7 mouse cellular contexts compared by ENCODE assay signal in the genomic region with DNA sequence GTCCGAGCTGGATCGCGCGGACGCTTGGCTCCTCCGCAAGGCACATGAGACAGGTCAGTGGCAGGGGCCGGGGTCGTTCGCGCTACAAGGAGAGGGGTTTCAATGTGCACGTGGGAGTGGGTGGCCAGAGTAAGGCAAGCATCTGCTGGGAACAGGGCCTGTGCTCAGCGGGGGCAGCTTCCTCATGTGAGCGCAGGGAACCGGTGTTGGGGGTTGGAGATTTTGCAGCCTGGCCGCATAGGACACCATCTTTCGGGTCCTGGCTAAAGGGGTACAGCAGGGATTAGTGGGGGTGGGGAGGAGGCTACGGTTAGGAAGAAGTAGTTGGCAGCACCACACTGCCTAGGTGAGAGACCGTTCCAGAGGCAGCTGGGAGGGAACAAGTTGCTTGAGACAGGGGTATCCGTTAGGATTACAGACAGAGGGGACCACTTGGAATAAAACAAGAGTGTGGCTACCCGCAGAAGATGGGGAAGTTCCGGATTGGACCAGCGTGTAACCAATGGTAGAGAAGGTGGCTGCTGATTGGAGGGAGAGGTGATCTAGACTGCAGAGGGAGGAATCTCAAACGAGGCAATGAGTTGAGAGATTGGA. TPM values are rescaled to one million over a fixed set of nuclear protein-coding genes. Genes with fewer than 3 reads are reported as not detected.
DNase-seq lines count a peak whose midpoint lies in the region; ATAC-seq and TF ChIP-seq lines count a peak whose summit lies in the region.

No protein-coding gene starts in this region.

- no peak overlapping the region for H3K27ac ChIP-seq in brown adipose tissue, adult 24 weeks (replicated peaks; ENCODE audit: low read depth, low read length)
- H3K27ac ChIP-seq in forebrain, embryonic 10.5 days, result peak overlapping the region; percentile 84
- H3K27ac ChIP-seq in hindbrain, embryonic 10.5 days, result peak overlapping the region; percentile 84
- H3K27ac ChIP-seq in lung, embryonic 14.5 days (ENCODE audit: low read depth), result peak overlapping the region; percentile 63; the same call in 1 of the 2 replicates

- H3K9ac ChIP-seq in lung, embryonic 14.5 days, result peak overlapping the region; percentile 68

- H3K9me3 ChIP-seq in forebrain, embryonic 10.5 days, result peaks cover 4% of the 10 kb centered on the region; the same call in 1 of the 2 replicates
- 0 out of 2 replicates have a peak, but pooled peaks cover 2% of the 10 kb centered on the region for H3K9me3 ChIP-seq in hindbrain, embryonic 10.5 days
- H3K9me3 ChIP-seq in lung, embryonic 14.5 days (ENCODE audit: low read depth, low read length), result no peaks in the 10 kb centered on the region

- TF ChIP-seq CTCF in lung, embryonic 14.5 days (IDR thresholded peaks at IDR 0.05; ENCODE audit: low read depth), result no peak

- peak; percentile 66 for DNase-seq in MN1 (ENCODE audit: low spot score)
- DNase-seq in forebrain, embryonic 10.5 days (ENCODE audit: extremely low spot score, low spot score), result peak; percentile 73
- peak; percentile 70 for DNase-seq in hindbrain, embryonic 10.5 days (ENCODE audit: low spot score)
- DNase-seq in layer of hippocampus, adult 9-10 months (ENCODE audit: low spot score), result peak; percentile 37
- peak; percentile 72 for DNase-seq in lung, embryonic 14.5 days
- DNase-seq in retina, postnatal 1 day, result peak; percentile 84

- H3K4me3 ChIP-seq in brown adipose tissue, adult 24 weeks (ENCODE audit: insufficient read depth, low read depth, low read length), result peak overlapping the region; percentile 67
- H3K4me3 ChIP-seq in forebrain, embryonic 10.5 days, result peak overlapping the region; percentile 77
- H3K4me3 ChIP-seq in hindbrain, embryonic 10.5 days, result peak overlapping the region; percentile 80
- peak overlapping the region; percentile 77 for H3K4me3 ChIP-seq in lung, embryonic 14.5 days (ENCODE audit: low read depth, low read length)

- peaks cover 27% of the 10 kb centered on the region for H3K36me3 ChIP-seq in forebrain, embryonic 10.5 days (replicated peaks)
- H3K36me3 ChIP-seq in hindbrain, embryonic 10.5 days, result peaks cover 25% of the 10 kb centered on the region
- H3K36me3 ChIP-seq in lung, embryonic 14.5 days (ENCODE audit: insufficient read depth), result peaks cover 3% of the 10 kb centered on the region; the same call in 1 of the 2 replicates

- H3K27me3 ChIP-seq in forebrain, embryonic 10.5 days (ENCODE audit: poor library complexity, severe bottlenecking), result peaks cover 8% of the 10 kb centered on the region
- H3K27me3 ChIP-seq in hindbrain, embryonic 10.5 days (ENCODE audit: insufficient read depth, poor library complexity, severe bottlenecking), result no peaks in the 10 kb centered on the region
- H3K27me3 ChIP-seq in lung, embryonic 14.5 days (ENCODE audit: insufficient read depth, low read length), result no peaks in the 10 kb centered on the region

- peaks cover 6% of the 10 kb centered on the region; the same call in 1 of the 2 replicates for H3K4me1 ChIP-seq in brown adipose tissue, adult 24 weeks (ENCODE audit: control insufficient read depth, insufficient read depth, insufficient read length, low read length)
- peaks cover 22% of the 10 kb centered on the region for H3K4me1 ChIP-seq in forebrain, embryonic 10.5 days
- peaks cover 8% of the 10 kb centered on the region for H3K4me1 ChIP-seq in hindbrain, embryonic 10.5 days (replicated peaks)
- H3K4me1 ChIP-seq in lung, embryonic 14.5 days (ENCODE audit: insufficient read depth), result 0 out of 2 replicates have a peak, but pooled peaks cover 4% of the 10 kb centered on the region

- ATAC-seq in lung, embryonic 14.5 days (ENCODE audit: insufficient read depth), result peak; percentile 60

- H3K4me2 ChIP-seq in lung, embryonic 14.5 days, result peak overlapping the region; percentile 96

- WGBS in forebrain, embryonic 10.5 days, result under 1% methylated on average over 23 of the region's 23 CpGs
- under 1% methylated on average over 23 of the region's 23 CpGs for WGBS in hindbrain, embryonic 10.5 days
- 0% methylated on average over 23 of the region's 23 CpGs for WGBS in lung, embryonic 14.5 days

RNA-seq across cellular contexts. Expression of gene Tmem160, which starts 0.6 kb away (rescaled TPM):
- 58.0 and 62.4 TPM in 2 replicates for polyA plus RNA-seq in brown adipose tissue, adult 24 weeks (2012; ENCODE audit: insufficient read depth, insufficient read length, missing spikeins)
- polyA plus RNA-seq in forebrain, embryonic 10.5 days (2016; fragmentation: Nextera tagmentation; extraction: Ambion mirVana), result 64.4 and 68.5 TPM in 2 replicates
- polyA plus RNA-seq in hindbrain, embryonic 10.5 days (2016; fragmentation: Nextera tagmentation; extraction: Ambion mirVana), result 67.4 and 70.9 TPM in 2 replicates
- 40.4 and 46.1 TPM in 2 replicates for polyA plus RNA-seq in lung, embryonic 14.5 days (2014; fragmentation: Nextera tagmentation; extraction: Ambion mirVana)

RNA-seq across cellular contexts. Expression of gene Npas1, which starts 24.3 kb away (rescaled TPM):
- not detected in 2 replicates for polyA plus RNA-seq in brown adipose tissue, adult 24 weeks (2012; ENCODE audit: insufficient read depth, insufficient read length, missing spikeins)
- 0.71 and 1.2 TPM in 2 replicates for polyA plus RNA-seq in forebrain, embryonic 10.5 days (2016; fragmentation: Nextera tagmentation; extraction: Ambion mirVana)
- polyA plus RNA-seq in hindbrain, embryonic 10.5 days (2016; fragmentation: Nextera tagmentation; extraction: Ambion mirVana), result 0.63 and 0.91 TPM in 2 replicates
- 0.07 TPM in 1 of 2 replicates, not detected in the other for polyA plus RNA-seq in lung, embryonic 14.5 days (2014; fragmentation: Nextera tagmentation; extraction: Ambion mirVana)

RNA-seq across cellular contexts. Expression of gene Zc3h4, which starts 52.5 kb away (rescaled TPM):
- polyA plus RNA-seq in brown adipose tissue, adult 24 weeks (2012; ENCODE audit: insufficient read depth, insufficient read length, missing spikeins), result 11.0 and 12.2 TPM in 2 replicates
- 18.8 and 19.2 TPM in 2 replicates for polyA plus RNA-seq in forebrain, embryonic 10.5 days (2016; fragmentation: Nextera tagmentation; extraction: Ambion mirVana)
- polyA plus RNA-seq in hindbrain, embryonic 10.5 days (2016; fragmentation: Nextera tagmentation; extraction: Ambion mirVana), result 20.5 and 23.0 TPM in 2 replicates
- polyA plus RNA-seq in lung, embryonic 14.5 days (2014; fragmentation: Nextera tagmentation; extraction: Ambion mirVana), result 18.7 and 19.0 TPM in 2 replicates
